In the genomic region with DNA sequence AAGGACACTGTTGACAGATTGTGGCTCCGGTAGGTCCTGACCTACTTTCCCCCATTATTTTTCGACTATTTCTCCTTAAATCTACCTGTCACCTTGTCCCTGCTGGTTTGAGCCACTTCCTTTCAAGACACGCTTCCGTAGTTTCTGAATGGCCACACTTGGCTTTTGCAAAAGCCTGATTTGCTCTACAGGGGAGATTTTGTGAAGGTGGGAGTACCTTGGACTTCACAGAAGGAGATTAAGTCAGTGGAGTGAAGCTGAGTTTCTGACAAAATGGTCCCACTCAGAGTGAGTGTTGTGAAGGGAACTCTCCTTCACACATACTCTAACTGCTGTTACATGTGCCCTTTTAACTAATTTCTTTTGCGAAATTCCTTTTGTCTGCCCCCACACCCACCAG, we compare ENCODE assay signal across 25 mouse cellular contexts.
DNase-seq lines count a peak whose midpoint lies in the region; ATAC-seq lines count a peak whose summit lies in the region.
"Had no signal": no experiment of that assay in that cellular context is flagged by ENCODE, and none has a peak within 500 bp of the region (broad histone marks: within the 10 kb centered on the region; RNA-seq: fewer than 3 reads in every experiment).

No protein-coding gene starts in this region.

- H3K27ac ChIP-seq in kidney, embryonic 15.5 days, result no peak overlapping the region; the same call in 1 of the 2 replicates
- H3K27ac ChIP-seq: embryonic facial prominence, embryonic 12.5 days; embryonic facial prominence, embryonic 15.5 days; gastrocnemius, adult 2 months; hindbrain, embryonic 12.5 days; hindbrain, embryonic 15.5 days had no signal

- peak; percentile 12 for DNase-seq in cerebellum, adult 9-10 months
- DNase-seq in cerebellum, postnatal 10 days, result no peak
- DNase-seq in kidney, adult 9 months, result no peak
- DNase-seq in retina, postnatal 1 day, result peak; percentile 34
- no peak for DNase-seq in retina, embryonic 14.5 days (ENCODE audit: low spot score)
- no peak for DNase-seq in lung, postnatal 36 days
- DNase-seq: adrenal gland, postnatal 10 days; adrenal gland, postnatal 36 days; B cell, adult 2 months; cerebellum, adult 11-12 months; cerebellum, adult 8-10 months; forebrain, postnatal 0 days; gastrocnemius, adult 2 months; gastrocnemius, postnatal 14 days; heart, adult 11 months had no signal

- H3K27me3 ChIP-seq in kidney, embryonic 15.5 days, result no peaks in the 10 kb centered on the region
- H3K27me3 ChIP-seq: CH12.LX; embryonic facial prominence, embryonic 12.5 days; embryonic facial prominence, embryonic 15.5 days; hindbrain, embryonic 12.5 days; hindbrain, embryonic 15.5 days; Patski had no signal

- H3K36me3 ChIP-seq in kidney, embryonic 15.5 days, result no peaks in the 10 kb centered on the region
- H3K36me3 ChIP-seq: embryonic facial prominence, embryonic 12.5 days; embryonic facial prominence, embryonic 15.5 days; G1E; hindbrain, embryonic 12.5 days; hindbrain, embryonic 15.5 days had no signal

- no peak overlapping the region for H3K9ac ChIP-seq in kidney, embryonic 15.5 days
- H3K9ac ChIP-seq: embryonic facial prominence, embryonic 12.5 days; embryonic facial prominence, embryonic 15.5 days; forebrain, postnatal 0 days; hindbrain, embryonic 12.5 days; hindbrain, embryonic 15.5 days had no signal

- no peak overlapping the region for H3K4me2 ChIP-seq in kidney, embryonic 15.5 days
- H3K4me2 ChIP-seq: embryonic facial prominence, embryonic 12.5 days; embryonic facial prominence, embryonic 15.5 days; heart, embryonic 11.5 days; hindbrain, embryonic 12.5 days; hindbrain, embryonic 15.5 days had no signal

- 0 out of 2 replicates have a peak, but pooled peaks cover 4% of the 10 kb centered on the region for H3K4me1 ChIP-seq in kidney, embryonic 15.5 days
- H3K4me1 ChIP-seq: embryonic facial prominence, embryonic 12.5 days; embryonic facial prominence, embryonic 15.5 days; hindbrain, embryonic 12.5 days; hindbrain, embryonic 15.5 days had no signal

- 60% methylated on average over 5 of the region's 5 CpGs for WGBS in kidney, embryonic 15.5 days

- no peaks in the 10 kb centered on the region for H3K9me3 ChIP-seq in kidney, embryonic 15.5 days (replicated peaks)
- H3K9me3 ChIP-seq: embryonic facial prominence, embryonic 12.5 days; embryonic facial prominence, embryonic 15.5 days; G1E; hindbrain, embryonic 12.5 days; hindbrain, embryonic 15.5 days had no signal

- ATAC-seq in kidney, embryonic 15.5 days (replicated peaks; ENCODE audit: low FRiP score), result peak; percentile 55; the same call in 1 of the 2 replicates
- ATAC-seq: forebrain, embryonic 14.5 days; forebrain, postnatal 0 days; Patski had no signal

- no peak overlapping the region for H3K4me3 ChIP-seq in kidney, embryonic 15.5 days (replicated peaks)
- H3K4me3 ChIP-seq: embryonic facial prominence, embryonic 12.5 days; embryonic facial prominence, embryonic 15.5 days; gastrocnemius, adult 2 months; hindbrain, embryonic 12.5 days; hindbrain, embryonic 15.5 days had no signal

Comparison
In these comparisons a context has a peak if more than half of its experiments do, and no peak if none do; other contexts are left out.
1. DNase-seq: peak in cerebellum, adult 9-10 months (single experiment) and retina, postnatal 1 day (single experiment); none in cerebellum, postnatal 10 days (0 of 2), kidney, adult 9 months (single experiment), retina, embryonic 14.5 days (single experiment) and lung, postnatal 36 days (single experiment).